Mouse (Mus musculus): ENCODE measurements around the gene Txndc16. TPM values are rescaled to one million over a fixed set of nuclear protein-coding genes. Genes with fewer than 3 reads are reported as not detected.

Txndc16 gene
- polyA plus RNA-seq (2015; fragmentation: Nextera tagmentation; extraction: Ambion mirVana): 2.9 and 4.6 TPM in 2 replicates

DNA sequence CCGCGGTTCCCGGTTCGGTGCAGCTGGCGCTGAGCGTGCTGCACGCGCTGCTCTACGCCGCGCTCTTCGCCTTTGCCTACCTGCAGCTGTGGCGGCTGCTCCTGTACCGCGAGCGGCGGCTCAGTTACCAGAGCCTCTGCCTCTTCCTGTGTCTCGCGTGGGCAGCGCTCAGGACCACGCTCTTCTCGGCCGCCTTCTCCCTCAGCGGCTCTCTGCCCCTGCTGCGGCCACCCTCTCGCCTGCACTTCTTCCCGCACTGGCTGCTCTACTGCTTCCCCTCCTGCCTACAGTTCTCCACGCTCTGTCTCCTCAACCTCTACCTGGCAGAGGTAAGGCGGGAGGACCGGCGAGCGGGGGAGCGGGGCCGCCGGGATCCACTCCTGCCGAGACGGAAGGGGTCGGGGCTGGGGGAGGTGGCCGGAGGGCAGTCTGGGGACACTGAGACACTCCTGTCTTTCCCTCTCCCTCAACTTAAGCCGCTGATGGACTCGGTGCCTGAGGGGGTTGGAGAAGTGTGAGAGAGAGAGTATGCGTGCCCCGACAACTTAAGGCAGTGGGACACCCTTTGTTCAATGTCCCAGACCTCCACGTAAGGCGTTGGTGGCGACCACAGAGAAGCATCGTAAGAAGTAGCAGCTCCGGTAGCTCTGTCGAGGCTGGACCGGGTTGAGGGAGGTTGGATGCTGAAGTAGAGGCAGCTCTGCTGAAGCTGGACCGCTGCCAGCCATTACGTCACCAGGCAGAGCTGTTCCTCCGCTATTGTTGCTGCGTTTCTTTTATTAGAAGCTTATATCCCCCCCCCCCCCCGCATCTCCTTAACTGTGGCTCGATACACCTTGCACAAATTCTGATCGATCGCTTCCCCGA, at the start of gene Txndc16:
Gene Txndc16 (minus strand): TSS at position 239 of the 867 bp plus-strand sequence.

DNA sequence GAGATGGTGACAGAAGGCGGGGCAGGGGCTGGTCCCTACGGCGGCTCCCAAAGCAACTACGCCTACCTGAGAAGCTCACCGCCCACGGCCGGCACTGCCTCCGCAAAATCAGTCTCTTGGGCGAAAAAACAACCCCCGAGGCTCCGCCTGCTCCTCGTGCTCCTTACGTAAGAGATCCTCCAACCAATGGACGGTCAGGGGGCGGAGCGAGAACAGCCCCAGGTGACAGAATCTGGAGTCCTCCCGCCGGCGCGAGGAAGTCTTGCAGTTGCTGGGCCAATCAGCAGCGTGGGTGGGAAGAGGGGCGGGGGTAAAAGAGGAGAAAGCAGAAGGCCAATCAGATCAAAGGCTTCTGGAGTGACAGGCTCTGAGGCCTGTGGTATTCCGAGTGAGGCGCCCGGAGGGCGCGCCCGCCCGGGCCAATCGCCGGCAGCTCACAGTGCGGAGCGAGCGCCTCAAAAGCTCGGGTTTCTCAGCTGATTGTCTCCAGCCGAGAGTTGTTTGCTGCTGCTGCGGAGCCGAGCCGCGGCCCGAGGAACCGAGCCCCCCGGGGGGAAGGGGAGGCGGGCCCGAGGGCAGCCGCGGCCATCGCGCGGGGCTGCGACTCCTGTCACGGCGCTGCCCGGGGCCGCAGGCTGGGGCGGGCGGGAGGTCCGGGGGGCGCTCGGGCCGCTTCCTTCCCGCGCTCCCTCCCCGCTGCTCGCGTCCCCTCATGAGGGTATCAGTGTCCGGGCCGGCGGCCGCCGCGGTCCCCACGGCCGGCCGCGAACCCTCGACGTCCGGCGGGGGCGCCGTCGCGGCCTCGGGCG, 643 bp downstream of the Txndc16 start, which contains the start of gene Gpr137c:
Gene Gpr137c (plus strand): TSS at position 437 of the 809 bp plus-strand sequence.

Other genes with a start within 250 kb of the Txndc16 start
- gene Ptger2, start 232.1 kb downstream of the Txndc16 start, polyA plus RNA-seq (2015; fragmentation: Nextera tagmentation; extraction: Ambion mirVana): 1.7 and 2.0 TPM in 2 replicates
- gene Gpr137c, start 611 bp downstream of the Txndc16 start, polyA plus RNA-seq (2015; fragmentation: Nextera tagmentation; extraction: Ambion mirVana): 0.61 and 0.88 TPM in 2 replicates
- gene Ero1l, start 98.4 kb upstream of the Txndc16 start, polyA plus RNA-seq (2015; fragmentation: Nextera tagmentation; extraction: Ambion mirVana): 28.1 and 30.3 TPM in 2 replicates
- 93.8 and 99.0 TPM in 2 replicates for gene Psmc6, start 109.5 kb upstream of the Txndc16 start, polyA plus RNA-seq (2015; fragmentation: Nextera tagmentation; extraction: Ambion mirVana)
- 42.5 and 46.7 TPM in 2 replicates for gene Styx, start 130.8 kb upstream of the Txndc16 start, polyA plus RNA-seq (2015; fragmentation: Nextera tagmentation; extraction: Ambion mirVana)
- gene Gnpnat1, start 184.6 kb upstream of the Txndc16 start, polyA plus RNA-seq (2015; fragmentation: Nextera tagmentation; extraction: Ambion mirVana): 15.2 TPM in 2 replicates